12 mouse cellular contexts compared by ENCODE assay signal in genomic region chr1:170709481-170709880, GRCm38 (mm10).
A peak's percentile ranks its signal among the peaks of the same experiment; 100 is the strongest.
DNase-seq lines count a peak whose midpoint lies in the region; ATAC-seq lines count a peak whose summit lies in the region.
"Had no signal": no experiment of that assay in that cellular context is flagged by ENCODE, and none has a peak within 500 bp of the region (broad histone marks: within the 10 kb centered on the region; RNA-seq: fewer than 3 reads in every experiment).

No protein-coding gene starts in this region.

- H3K27me3 ChIP-seq in forebrain, embryonic 15.5 days, result no peaks in the 10 kb centered on the region
- H3K27me3 ChIP-seq: heart, embryonic 15.5 days; Patski had no signal

- H3K4me2 ChIP-seq in forebrain, embryonic 15.5 days (replicated peaks), result no peak overlapping the region
- H3K4me2 ChIP-seq: heart, embryonic 15.5 days had no signal

- no peaks in the 10 kb centered on the region for H3K4me1 ChIP-seq in forebrain, embryonic 15.5 days
- H3K4me1 ChIP-seq: embryonic facial prominence, embryonic 10.5 days had no signal

- DNase-seq in layer of hippocampus, adult 9-11 months, result peak; percentile 84
- DNase-seq in layer of hippocampus, adult 18-20 months (ENCODE audit: low spot score in 2 of 2), result no peak
- peak; percentile 72 for DNase-seq in lung, postnatal 36 days
- peak; percentile 43 for DNase-seq in telencephalon, adult 2 months (ENCODE audit: low read depth, low spot score)
- DNase-seq in urinary bladder, adult 2 months (ENCODE audit: low spot score), result no peak
- no peak for DNase-seq in gastrocnemius, postnatal 10 days
- DNase-seq: layer of hippocampus, postnatal 36 days had no signal

- H3K9ac ChIP-seq in forebrain, embryonic 15.5 days (replicated peaks), result no peak overlapping the region
- H3K9ac ChIP-seq: heart, embryonic 15.5 days had no signal

- H3K27ac ChIP-seq in forebrain, embryonic 15.5 days (replicated peaks), result no peak overlapping the region
- H3K27ac ChIP-seq: embryonic facial prominence, embryonic 10.5 days; heart, embryonic 15.5 days had no signal

- H3K4me3 ChIP-seq in forebrain, embryonic 15.5 days, result no peak overlapping the region
- H3K4me3 ChIP-seq: embryonic facial prominence, embryonic 10.5 days; heart, embryonic 15.5 days had no signal

- ATAC-seq in common myeloid progenitor, adult 5-6 weeks (replicated peaks; ENCODE audit: low read depth, poor library complexity, severe bottlenecking), result peak; percentile 94
- ATAC-seq in forebrain, embryonic 15.5 days (replicated peaks), result no peak
- ATAC-seq: Patski had no signal

- no peaks in the 10 kb centered on the region for H3K9me3 ChIP-seq in forebrain, embryonic 15.5 days
- H3K9me3 ChIP-seq: embryonic facial prominence, embryonic 10.5 days; heart, embryonic 15.5 days had no signal

- H3K36me3 ChIP-seq in forebrain, embryonic 15.5 days, result no peaks in the 10 kb centered on the region

- WGBS in forebrain, embryonic 15.5 days, result 94% methylated on average over 8 of the region's 8 CpGs

Comparison
In these comparisons a context has a peak if more than half of its experiments do, and no peak if none do; other contexts are left out.
1. DNase-seq: peak in layer of hippocampus, adult 9-11 months (single experiment), lung, postnatal 36 days (single experiment) and telencephalon, adult 2 months (single experiment); none in layer of hippocampus, adult 18-20 months (0 of 2), urinary bladder, adult 2 months (single experiment) and gastrocnemius, postnatal 10 days (single experiment).